ENCODE assay signal across 8 mouse cellular contexts in the genomic region with DNA sequence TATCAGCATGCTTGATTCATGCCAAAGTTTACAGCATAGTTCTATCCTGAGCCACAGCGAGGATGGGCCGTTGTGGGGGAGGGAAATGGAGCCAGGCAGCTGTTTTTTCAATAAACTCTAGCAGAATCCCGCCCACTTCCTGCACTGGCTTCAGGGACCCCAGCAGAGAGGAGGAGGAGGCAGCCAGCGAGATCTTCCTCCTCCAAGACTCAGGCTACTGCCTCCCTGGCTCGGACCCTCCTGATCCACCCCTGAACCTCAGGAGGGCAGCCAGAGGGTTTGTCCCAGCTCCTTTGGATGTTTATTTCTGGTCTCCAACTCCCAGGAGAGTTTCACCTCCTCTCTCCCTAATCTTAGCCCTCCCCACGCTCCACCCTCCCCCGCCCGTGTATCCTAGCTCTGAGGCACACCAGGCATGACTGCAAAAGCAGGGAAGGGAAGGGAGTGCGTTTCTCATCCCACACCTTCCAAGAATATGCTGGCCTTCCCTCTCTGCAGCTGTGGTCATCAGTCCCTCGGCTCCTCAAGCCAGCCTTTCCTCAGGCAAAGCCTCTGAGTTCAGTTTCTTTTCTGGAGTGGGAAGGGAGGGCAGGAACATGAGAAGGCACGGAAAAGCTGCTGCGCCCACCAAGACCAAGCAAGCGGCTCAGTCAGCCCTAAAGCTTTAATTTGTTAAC.
DNase-seq lines count a peak whose midpoint lies in the region; ATAC-seq and TF ChIP-seq lines count a peak whose summit lies in the region.

No protein-coding gene starts in this region.

- no peak for TF ChIP-seq POLR2A in small intestine, adult 2 months (IDR thresholded peaks at IDR 0.05; ENCODE audit: low read depth, low read length)

- peak overlapping the region; percentile 86 for H3K27ac ChIP-seq in intestine, embryonic 15.5 days
- H3K27ac ChIP-seq in limb, embryonic 10.5 days = peak overlapping the region; percentile 90
- H3K27ac ChIP-seq in midbrain, embryonic 11.5 days (ENCODE audit: low read depth, low read length) = peak overlapping the region; percentile 45
- peak overlapping the region; percentile 67 for H3K27ac ChIP-seq in small intestine, adult 2 months (ENCODE audit: insufficient read depth, low read depth, low read length)

- peak overlapping the region; percentile 65 for H3K4me2 ChIP-seq in intestine, embryonic 15.5 days (replicated peaks)
- peak overlapping the region; percentile 36 for H3K4me2 ChIP-seq in midbrain, embryonic 11.5 days

- no peaks in the 10 kb centered on the region for H3K9me3 ChIP-seq in G1E (replicated peaks)
- H3K9me3 ChIP-seq in intestine, embryonic 15.5 days = no peaks in the 10 kb centered on the region
- H3K9me3 ChIP-seq in limb, embryonic 10.5 days (replicated peaks) = no peaks in the 10 kb centered on the region
- no peaks in the 10 kb centered on the region for H3K9me3 ChIP-seq in midbrain, embryonic 11.5 days (ENCODE audit: control insufficient read depth, low read length)

- no peaks in the 10 kb centered on the region for H3K36me3 ChIP-seq in G1E (replicated peaks)
- no peaks in the 10 kb centered on the region for H3K36me3 ChIP-seq in intestine, embryonic 15.5 days
- H3K36me3 ChIP-seq in limb, embryonic 10.5 days = no peaks in the 10 kb centered on the region
- no peaks in the 10 kb centered on the region for H3K36me3 ChIP-seq in midbrain, embryonic 11.5 days (ENCODE audit: control insufficient read depth, insufficient read depth, low read length)
- H3K36me3 ChIP-seq in small intestine, adult 2 months (ENCODE audit: control insufficient read depth, insufficient read depth, low read length) = no peaks in the 10 kb centered on the region

- peak overlapping the region; percentile 21; the same call in 1 of the 2 replicates for H3K9ac ChIP-seq in intestine, embryonic 15.5 days
- H3K9ac ChIP-seq in midbrain, embryonic 11.5 days (ENCODE audit: low read length) = peak overlapping the region; percentile 46

- TF ChIP-seq CTCF in G1E (IDR thresholded peaks at IDR 0.05; ENCODE audit: low read depth, low read length) = no peak
- TF ChIP-seq CTCF in small intestine, adult 2 months (IDR thresholded peaks at IDR 0.05; ENCODE audit: extremely low read depth, insufficient read length, insufficient replicate concordance, low read depth, low read length) = no peak

- peak; percentile 49 for ATAC-seq in G1E (ENCODE audit: extremely low read depth, insufficient number of reproducible peaks, low FRiP score, poor library complexity, severe bottlenecking)
- ATAC-seq in intestine, embryonic 15.5 days = peak; percentile 92
- ATAC-seq in midbrain, embryonic 11.5 days (ENCODE audit: low FRiP score) = peak; percentile 81

- H3K27me3 ChIP-seq in G1E (ENCODE audit: insufficient read depth, low read length) = peaks cover 12% of the 10 kb centered on the region; the same call in 1 of the 2 replicates
- H3K27me3 ChIP-seq in intestine, embryonic 15.5 days (replicated peaks) = no peaks in the 10 kb centered on the region
- no peaks in the 10 kb centered on the region for H3K27me3 ChIP-seq in limb, embryonic 10.5 days (ENCODE audit: low read depth, poor library complexity, severe bottlenecking)
- no peaks in the 10 kb centered on the region for H3K27me3 ChIP-seq in midbrain, embryonic 11.5 days (ENCODE audit: control insufficient read depth, insufficient read depth, low read length)
- no peaks in the 10 kb centered on the region for H3K27me3 ChIP-seq in small intestine, adult 2 months (ENCODE audit: control insufficient read depth, insufficient read depth, low read length)

- H3K4me1 ChIP-seq in G1E (ENCODE audit: insufficient read depth, low read depth, low read length) = no peaks in the 10 kb centered on the region
- peaks cover 24% of the 10 kb centered on the region for H3K4me1 ChIP-seq in intestine, embryonic 15.5 days (replicated peaks)
- H3K4me1 ChIP-seq in limb, embryonic 10.5 days = peaks cover 60% of the 10 kb centered on the region
- peaks cover 32% of the 10 kb centered on the region for H3K4me1 ChIP-seq in midbrain, embryonic 11.5 days (ENCODE audit: control insufficient read depth, insufficient read depth, low read length)
- H3K4me1 ChIP-seq in small intestine, adult 2 months (ENCODE audit: control insufficient read depth, insufficient read depth, insufficient read length, low read length) = peaks cover 5% of the 10 kb centered on the region

- WGBS in intestine, embryonic 15.5 days = 4% methylated on average over 13 of the region's 13 CpGs
- WGBS in limb, embryonic 10.5 days = under 1% methylated on average over 13 of the region's 13 CpGs
- under 1% methylated on average over 13 of the region's 13 CpGs for WGBS in midbrain, embryonic 11.5 days
- 23% methylated on average over 13 of the region's 13 CpGs for WGBS in small intestine, adult 2 months

- intact Hi-C loops in gastrocnemius, postnatal 36 days (cut with DNase I) = loop anchor here (5.0 kb wide), 1 partner anchor 194 kb away; a partner anchor contains a TSS

- H3K4me3 ChIP-seq in G1E (ENCODE audit: low read depth, low read length) = no peak overlapping the region
- peak overlapping the region; percentile 30 for H3K4me3 ChIP-seq in intestine, embryonic 15.5 days (replicated peaks)
- H3K4me3 ChIP-seq in limb, embryonic 10.5 days = peak overlapping the region; percentile 50
- peak overlapping the region; percentile 15; the same call in 1 of the 2 replicates for H3K4me3 ChIP-seq in midbrain, embryonic 11.5 days (ENCODE audit: low read depth, low read length)
- peak overlapping the region; percentile 51 for H3K4me3 ChIP-seq in small intestine, adult 2 months (ENCODE audit: low read depth, low read length)

- DNase-seq in G1E (ENCODE audit: low spot score) = no peak
- peak; percentile 88 for DNase-seq in embryo, embryonic 11 days
- peak; percentile 77 to 79 for DNase-seq in gastrocnemius, postnatal 36 days
- peak; percentile 70 for DNase-seq in limb, embryonic 10.5 days (ENCODE audit: low spot score)
- peak; percentile 93 for DNase-seq in midbrain, embryonic 11.5 days (ENCODE audit: low spot score, missing footprints)
- peak; percentile 84 for DNase-seq in yolk sac, embryonic 10.5 days (ENCODE audit: low spot score)
